Mouse (Mus musculus) heart, adult 2 months (tissue): ENCODE data around the gene Myt1. TPM values are rescaled to one million over a fixed set of nuclear protein-coding genes. Genes with fewer than 3 reads are reported as not detected.

ENCODE experiments used
- DNase-seq, 2 experiments: peaks; one replicate each; pipeline ENCODE4 v3.0.0; 2021
- H3K27ac ChIP-seq: fragments of 200-600 bp; 2 replicates; pipeline ENCODE4 v1.8.1; 2022
- H3K27me3 ChIP-seq: fragments of 200-500 bp; 2 replicates; pipeline ENCODE4 v1.6.1; 2012; ENCODE audit warnings: mild to moderate bottlenecking, low read length, inconsistent platforms, mixed read lengths; ENCODE audit not compliant: control insufficient read depth, insufficient read depth
- H3K36me3 ChIP-seq: fragments of 200-500 bp; 2 replicates; pipeline ENCODE4 v1.6.1; 2012; ENCODE audit warnings: low read length, inconsistent platforms; ENCODE audit not compliant: control insufficient read depth, insufficient read depth
- H3K4me1 ChIP-seq: fragments of 200-500 bp; 2 replicates; pipeline ENCODE4 v1.6.1; 2011; ENCODE audit warnings: low read length; ENCODE audit not compliant: control insufficient read depth, insufficient read depth
- H3K4me3 ChIP-seq: fragments of 200-600 bp; 2 replicates; pipeline ENCODE4 v1.8.1; 2022
- H3K79me2 ChIP-seq: fragments of 200-500 bp; replicated peaks from 2 replicates; pipeline ENCODE4 v1.6.1; 2012; ENCODE audit warnings: mild to moderate bottlenecking, inconsistent platforms, low read length, moderate library complexity, mixed read lengths; ENCODE audit not compliant: control insufficient read depth, insufficient read depth
- H3K9ac ChIP-seq: fragments of 200-500 bp; 2 replicates; pipeline ENCODE4 v1.6.1; 2012; ENCODE audit warnings: low read depth, mild to moderate bottlenecking, control low read depth, inconsistent platforms, low read length, mixed read lengths
- CTCF ChIP-seq: fragments of 200-600 bp; IDR thresholded peaks from 2 replicates; pipeline ENCODE4 v1.8.1; 2022; ENCODE audit warnings: antibody characterized with exemption, mild to moderate bottlenecking, moderate library complexity
- EP300 ChIP-seq: fragments of 200-500 bp; IDR thresholded peaks from 2 replicates; pipeline ENCODE4 v1.6.1; 2011; ENCODE audit warnings: low read depth, low read length, control low read depth; ENCODE audit not compliant: insufficient read depth
- POLR2A ChIP-seq: fragments of 200-500 bp; IDR thresholded peaks from 2 replicates; pipeline ENCODE4 v1.6.1; 2011; ENCODE audit warnings: mild to moderate bottlenecking, low read depth, low read length, control low read depth; ENCODE audit not compliant: insufficient read depth
- WGBS: fragments of 180-500 bp; shearing (Covaris S2); methylation state at CpG from one replicate; pipeline ENCODE4 v1.1.7; 2018; 5-methylcytosine and 5-hydroxymethylcytosine counted together
- intact Hi-C: fragments of 180-260 bp; cut with DNase I; formaldehyde crosslinking; loops from one replicate; pipeline ENCODE4 v1.15.1; 2025
- polyA plus RNA-seq: library from polyadenylated mRNA; depleted of rRNA; stranded (reverse); fragments of >200 nt; gene quantifications from 2 replicates; pipeline ENCODE4 v1.2.3, GENCODE M21; 2012
- total RNA-seq, 2 experiments: library from RNA; stranded (reverse); gene quantifications; 2 replicates each; pipeline ENCODE4 v1.2.3; 2021

Gene Myt1
- total and polyA plus RNA-seq, 3 experiments: 0.02 TPM; not detected in 2

DNA sequence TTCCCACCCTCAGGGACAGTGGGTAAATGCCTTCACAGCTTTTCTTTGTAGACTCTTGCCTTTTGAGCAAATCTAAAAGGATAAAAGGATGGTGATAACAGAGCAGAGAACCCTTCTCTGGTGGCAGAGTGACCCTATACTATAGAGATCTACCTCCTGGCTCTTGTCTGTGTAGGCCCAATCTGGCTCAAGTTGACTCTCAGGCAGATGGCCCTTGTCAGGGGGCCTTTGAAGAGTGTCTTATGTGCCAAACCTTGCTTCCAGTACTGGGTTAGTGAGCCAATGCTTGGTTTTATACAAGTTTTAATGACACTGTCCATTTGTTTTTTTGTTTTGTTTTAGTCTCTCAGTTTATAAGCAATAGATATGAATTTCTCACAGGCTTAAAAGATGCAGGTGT lies 41.9 kb upstream of the Myt1 start:
- no peak for TF ChIP-seq POLR2A
- TF ChIP-seq CTCF: no peak
- no peak for TF ChIP-seq EP300
- intact Hi-C loops: no loop called here

GRCm38 (mm10) chr2:181722213-181722612 lies 40.9 kb upstream of the Myt1 start:
- Histone ChIP-seq H3K79me2 (no peaks in the 10 kb centered on the region), H3K4me1 (no peaks in the 10 kb centered on the region), H3K27me3 (no peaks in the 10 kb centered on the region), H3K27ac (no peak overlapping the region), H3K36me3 (no peaks in the 10 kb centered on the region), H3K4me3 (no peak overlapping the region), H3K9ac (no peak overlapping the region)
- no peak for DNase-seq
- intact Hi-C loops: loop anchor here (2.0 kb wide), 1 partner anchor 145 kb away; no protein-coding TSS in a partner anchor
- TF ChIP-seq EP300: no peak
- peak; percentile 63 for TF ChIP-seq CTCF
- 18% methylated on average over 3 of the region's 3 CpGs for WGBS

More for the DNA sequence above, 41.9 kb upstream of the Myt1 start:
- no peaks in the 10 kb centered on the region for H3K79me2 ChIP-seq
- no peak overlapping the region for H3K4me3 ChIP-seq
- no peak overlapping the region for H3K9ac ChIP-seq
- no peak overlapping the region for H3K27ac ChIP-seq
- H3K36me3 ChIP-seq: no peaks in the 10 kb centered on the region
- no peaks in the 10 kb centered on the region for H3K27me3 ChIP-seq
- H3K4me1 ChIP-seq: no peaks in the 10 kb centered on the region
- no peak for DNase-seq

- no peaks in the 10 kb centered on the region for H3K79me2 ChIP-seq
- no peaks in the 10 kb centered on the region for H3K36me3 ChIP-seq
- 52% methylated on average over 9 of the region's 9 CpGs for WGBS
- no peak overlapping the region for H3K27ac ChIP-seq
- no peaks in the 10 kb centered on the region for H3K4me1 ChIP-seq
- no peak for TF ChIP-seq POLR2A
- no peak for TF ChIP-seq EP300
- no peak for TF ChIP-seq CTCF
- H3K27me3 ChIP-seq: no peaks in the 10 kb centered on the region
- no peak overlapping the region for H3K4me3 ChIP-seq
- no peak for DNase-seq
- no peak overlapping the region for H3K9ac ChIP-seq
- intact Hi-C loops: no loop called here
Measured at GRCm38 (mm10) chr2:181727659-181728262, 35.4 kb upstream of the Myt1 start.

DNA sequence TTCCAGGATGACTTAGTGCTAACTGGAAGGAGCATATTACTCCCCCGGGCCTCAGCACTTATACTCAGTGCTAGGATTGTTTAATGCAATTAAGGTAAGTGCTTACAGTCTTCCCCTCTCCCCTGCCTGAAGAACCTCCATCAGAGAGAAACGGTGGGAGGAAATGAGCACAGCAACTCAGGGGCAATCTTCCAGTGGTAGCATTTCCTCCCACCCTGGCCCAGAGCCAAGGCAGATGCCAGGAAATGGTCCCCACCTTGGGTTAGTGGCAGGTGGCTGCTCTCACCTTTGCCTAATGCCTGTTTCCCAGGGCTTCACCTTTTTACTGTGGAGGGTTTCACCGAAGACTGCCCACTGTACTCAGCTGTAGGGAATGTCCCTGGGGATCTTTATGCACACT lies 33.1 kb upstream of the Myt1 start:
- H3K27me3 ChIP-seq: no peaks in the 10 kb centered on the region
- no peak overlapping the region for H3K9ac ChIP-seq
- no peak overlapping the region for H3K27ac ChIP-seq
- 48% methylated on average over 3 of the region's 3 CpGs for WGBS
- intact Hi-C loops: no loop called here
- H3K4me3 ChIP-seq: no peak overlapping the region
- H3K4me1 ChIP-seq: no peaks in the 10 kb centered on the region
- no peak for DNase-seq
- no peaks in the 10 kb centered on the region for H3K79me2 ChIP-seq
- H3K36me3 ChIP-seq: no peaks in the 10 kb centered on the region
- TF ChIP-seq CTCF (no peak), EP300 (no peak), POLR2A (no peak)

GRCm38 (mm10) chr2:181752626-181753025 lies 10.5 kb upstream of the Myt1 start:
- Histone ChIP-seq H3K27me3 (peaks cover 2% of the 10 kb centered on the region; the same call in 1 of the 2 replicates), H3K4me1 (no peaks in the 10 kb centered on the region), H3K27ac (no peak overlapping the region), H3K36me3 (no peaks in the 10 kb centered on the region), H3K4me3 (no peak overlapping the region), H3K9ac (no peak overlapping the region), H3K79me2 (no peaks in the 10 kb centered on the region)
- no peak for DNase-seq
- 54% methylated on average over 1 of the region's 1 CpGs for WGBS
- intact Hi-C loops: no loop called here
- TF ChIP-seq EP300: no peak
- no peak for TF ChIP-seq CTCF
- TF ChIP-seq POLR2A: no peak

DNA sequence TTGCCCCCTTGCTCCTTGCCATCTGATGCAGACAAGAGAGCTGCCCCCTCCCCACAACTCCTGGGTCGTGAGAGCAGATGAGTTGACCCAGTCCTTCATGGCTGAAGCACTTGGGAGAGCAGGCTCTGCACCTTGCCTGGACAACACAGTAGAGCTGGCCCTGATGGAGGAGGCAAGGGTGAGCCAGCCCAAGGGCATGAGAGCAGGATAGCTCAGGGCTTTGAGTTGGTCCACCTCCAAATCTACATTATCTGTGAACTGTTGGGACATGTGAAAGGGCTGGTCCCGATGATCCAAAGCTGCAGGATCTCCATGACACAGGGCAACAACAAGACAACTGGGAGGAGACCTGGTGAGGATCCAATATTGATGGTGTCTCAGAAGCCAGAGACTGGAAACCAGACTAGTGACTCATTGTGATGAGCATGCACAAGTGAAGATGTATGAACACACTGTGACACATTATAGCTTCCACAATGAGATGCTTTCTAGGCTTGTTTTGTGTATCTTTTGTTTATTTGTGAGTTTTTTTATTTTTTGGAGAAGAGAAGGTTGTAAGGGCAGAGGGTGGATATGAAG lies 4.9 kb upstream of the Myt1 start:
- no peaks in the 10 kb centered on the region for H3K27me3 ChIP-seq
- H3K4me3 ChIP-seq: no peak overlapping the region
- no peak overlapping the region for H3K9ac ChIP-seq
- DNase-seq: no peak
- H3K36me3 ChIP-seq: no peaks in the 10 kb centered on the region
- WGBS: 47% methylated on average over 2 of the region's 2 CpGs
- H3K4me1 ChIP-seq: no peaks in the 10 kb centered on the region
- no peak overlapping the region for H3K27ac ChIP-seq
- no peaks in the 10 kb centered on the region for H3K79me2 ChIP-seq
- no peak for TF ChIP-seq POLR2A
- no peak for TF ChIP-seq EP300
- no peak for TF ChIP-seq CTCF
- intact Hi-C loops: no loop called here
